Mouse (Mus musculus): Measurements from ENCODE around the gene Sstr2. TPM values are rescaled to one million over a fixed set of nuclear protein-coding genes. Genes with fewer than 3 reads are reported as not detected.

Gene Sstr2
- 0.18 TPM in 1 of 2 replicates, not detected in the other for total RNA-seq (2015)
- total RNA-seq (2017), result not detected in 2 replicates

DNA sequence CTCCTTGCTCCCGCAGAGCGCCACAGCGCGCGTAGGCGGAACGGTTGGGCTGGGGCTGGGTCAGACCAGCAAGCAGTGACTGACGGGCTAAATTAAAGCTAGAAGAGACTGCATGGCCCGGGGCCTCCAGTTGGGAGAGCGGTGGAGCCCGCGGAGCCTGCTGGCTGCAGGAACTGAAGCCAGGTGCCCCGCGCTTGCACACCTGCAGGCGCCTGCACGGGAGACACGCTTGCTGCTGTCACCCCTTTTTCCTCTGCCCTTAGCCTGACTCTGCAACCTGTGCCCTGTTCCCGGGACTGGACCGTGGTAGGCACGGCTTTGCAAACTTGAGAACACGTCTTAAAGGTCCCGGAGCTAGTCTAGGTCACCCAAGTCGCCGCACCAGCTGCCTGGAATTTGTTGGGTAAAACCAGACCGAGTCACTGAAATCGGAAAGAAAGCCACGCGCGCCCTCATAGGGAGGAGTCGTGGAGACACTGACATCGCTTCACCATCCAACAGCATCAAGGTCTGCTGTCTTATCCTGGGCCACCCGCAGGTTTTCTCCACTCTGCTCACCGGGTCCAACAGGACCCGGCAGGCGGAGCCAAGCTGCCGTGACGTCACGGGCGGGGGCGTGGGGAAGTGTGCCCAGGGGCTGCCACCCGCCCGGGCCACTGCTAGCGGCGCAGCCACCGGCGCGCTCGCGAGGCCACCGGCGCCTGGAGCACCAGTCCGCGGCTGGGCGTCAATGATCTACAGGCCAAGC, at the start of gene Sstr2:
Gene Sstr2 (plus strand): TSS at position 671 of the 748 bp plus-strand sequence.
- ATAC-seq (ENCODE audit: poor library complexity, severe bottlenecking), result peak; percentile 73

DNA sequence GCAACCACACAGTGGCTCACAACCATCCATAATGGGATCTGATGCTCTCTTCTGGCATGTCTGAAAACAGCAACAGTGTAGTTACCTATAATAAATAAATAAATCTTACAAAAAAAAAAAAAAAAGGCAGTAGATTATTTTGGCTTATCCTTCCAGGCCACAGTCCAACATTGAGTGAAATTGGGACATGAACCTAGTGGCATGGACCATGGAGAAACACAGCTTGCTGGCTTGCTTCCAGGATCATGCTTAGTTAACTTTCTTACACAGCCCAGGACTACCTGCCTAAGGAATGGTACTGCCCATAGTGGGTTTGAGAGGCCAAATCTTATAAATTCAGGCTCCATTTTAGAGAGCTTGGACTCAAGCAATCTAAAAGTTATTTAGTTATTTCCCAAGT, 47.5 kb upstream of the Sstr2 start:
- ATAC-seq (ENCODE audit: poor library complexity, severe bottlenecking), result no peak

DNA sequence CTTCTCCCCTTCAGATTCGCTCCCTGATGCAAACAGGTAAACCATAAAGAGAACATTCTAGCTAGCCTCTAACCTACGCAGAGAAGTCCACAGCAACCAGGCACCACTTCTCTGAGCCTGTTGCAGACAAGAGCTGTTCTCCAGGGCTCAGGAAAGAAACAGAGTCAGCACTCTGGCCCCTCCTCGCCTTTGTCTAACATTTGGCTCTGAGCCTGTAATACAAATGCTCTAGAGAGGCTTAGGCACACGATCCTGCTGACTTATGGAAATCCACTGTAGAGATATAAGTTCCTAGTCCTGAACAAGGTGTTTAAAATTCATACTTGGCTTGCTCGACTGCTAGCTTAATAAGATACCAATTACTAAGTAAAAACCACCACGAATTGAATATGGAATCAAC, 46.5 kb upstream of the Sstr2 start:
- ATAC-seq (ENCODE audit: poor library complexity, severe bottlenecking), result no peak

DNA sequence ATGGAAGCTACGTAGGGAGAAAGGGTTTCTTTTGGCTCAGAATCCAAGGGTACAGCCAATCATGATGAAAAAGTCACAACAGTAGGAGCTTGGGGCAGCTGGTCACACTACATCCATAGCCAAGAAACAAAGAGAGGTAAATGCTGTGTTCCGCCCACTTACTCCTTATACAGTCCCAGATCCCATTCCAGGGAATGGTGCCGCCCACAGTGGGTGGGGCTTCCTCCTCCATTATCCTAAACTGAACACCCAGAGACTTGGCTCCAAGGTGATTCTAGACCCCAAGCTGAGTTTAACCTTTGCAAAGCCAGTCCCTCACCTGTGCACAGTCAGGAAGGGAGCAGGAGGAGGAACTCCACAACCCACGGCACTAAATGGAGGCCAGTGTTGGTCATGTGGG, 41.9 kb upstream of the Sstr2 start:
- no peak for ATAC-seq (ENCODE audit: poor library complexity, severe bottlenecking)

DNA sequence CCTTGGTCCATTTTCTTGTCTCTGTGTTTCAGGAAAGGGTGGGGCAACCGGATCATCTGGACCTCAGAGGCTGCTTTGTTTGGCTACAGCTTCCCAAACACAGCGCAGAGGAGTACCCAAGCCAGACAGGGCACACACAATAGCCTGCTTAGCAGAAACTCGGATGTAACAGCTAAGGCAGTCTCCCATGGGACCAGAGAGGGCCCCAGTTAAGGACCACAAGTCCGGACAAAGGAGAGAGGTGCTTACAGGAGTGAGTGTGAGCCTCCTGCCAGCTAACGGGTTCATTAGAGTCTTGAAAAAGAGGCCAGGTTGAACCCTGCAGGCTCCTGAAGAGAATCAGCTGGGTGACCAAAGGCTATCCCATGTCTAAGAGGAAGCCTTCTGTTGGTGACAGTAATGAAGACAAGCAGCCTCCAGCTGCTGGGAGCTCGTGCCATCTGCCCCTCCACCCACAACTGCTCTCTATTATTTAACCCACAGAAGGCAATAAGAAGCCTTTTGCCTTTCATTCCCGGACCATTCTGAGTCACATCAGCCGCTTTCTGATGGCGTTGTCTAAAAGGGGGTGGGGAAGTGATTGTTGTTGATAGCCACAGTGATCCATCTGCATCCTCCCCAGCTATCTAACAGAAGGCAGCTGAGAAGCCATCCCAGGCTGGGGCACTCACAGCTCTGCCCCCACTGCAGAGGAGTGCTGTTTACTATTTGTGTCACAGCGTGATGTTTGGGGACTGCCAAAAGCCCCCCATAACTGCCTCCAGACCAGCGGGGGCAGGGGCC, 35.1 kb upstream of the Sstr2 start:
- no peak for ATAC-seq (ENCODE audit: poor library complexity, severe bottlenecking)

DNA sequence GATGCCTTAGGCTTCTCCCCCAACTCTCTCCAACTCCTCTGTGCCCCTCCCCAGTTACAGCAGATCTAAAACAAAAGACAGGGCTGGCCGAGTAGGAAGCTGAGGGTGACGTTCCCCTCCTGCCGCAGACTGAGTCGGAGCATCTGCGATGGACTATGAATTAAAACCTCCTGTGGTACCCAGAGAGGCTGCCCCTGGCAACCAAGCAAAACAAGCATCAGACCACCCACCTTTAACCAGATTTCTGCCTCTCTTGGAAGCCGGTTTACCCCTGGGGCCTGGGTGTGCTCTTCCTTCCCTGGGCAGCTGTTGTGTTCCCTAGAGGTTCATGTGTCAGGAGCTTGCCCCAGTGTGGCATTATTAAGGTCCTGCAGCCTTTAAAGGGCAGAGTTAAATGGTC, 32.7 kb upstream of the Sstr2 start:
- no peak for ATAC-seq (ENCODE audit: poor library complexity, severe bottlenecking)

DNA sequence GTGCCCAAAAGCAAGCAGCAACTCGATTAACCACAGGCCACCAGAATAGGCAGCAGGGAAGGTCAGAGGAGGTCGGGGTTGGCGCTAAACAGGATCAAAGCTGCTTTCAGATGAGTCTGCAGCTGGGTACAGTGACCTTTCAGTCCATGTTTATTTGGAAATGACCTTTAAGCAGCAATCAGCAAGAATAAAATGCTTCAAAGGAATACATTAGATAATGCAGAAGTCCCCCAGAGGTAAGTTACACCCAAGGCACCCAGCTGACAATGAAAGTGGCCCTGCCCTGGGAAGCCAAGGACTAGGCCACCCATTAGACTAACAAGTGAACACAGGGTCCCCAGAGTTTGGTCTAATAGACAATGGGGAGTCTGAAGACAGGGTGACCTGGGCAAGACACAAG, 30.2 kb upstream of the Sstr2 start:
- no peak for ATAC-seq (ENCODE audit: poor library complexity, severe bottlenecking)

DNA sequence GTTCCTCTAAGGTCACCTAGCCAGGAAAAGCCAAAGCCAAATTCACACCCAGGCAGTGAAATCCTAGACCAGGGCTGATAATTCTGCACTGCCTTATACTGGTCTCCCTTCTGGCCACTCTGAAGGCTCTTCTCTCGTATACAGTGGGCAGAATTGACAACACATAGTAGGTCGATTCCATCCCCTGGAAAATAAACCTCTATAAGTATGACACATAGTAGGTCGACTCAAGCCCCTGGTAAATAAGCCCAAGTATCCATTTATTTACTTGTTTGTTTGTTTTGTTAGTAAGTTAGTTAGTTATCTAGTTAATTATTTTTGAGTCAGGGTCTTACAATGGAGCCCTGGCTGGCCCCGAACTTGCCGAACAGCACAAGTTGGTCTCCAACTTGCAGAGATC, 24.0 kb upstream of the Sstr2 start:
- ATAC-seq (ENCODE audit: poor library complexity, severe bottlenecking), result no peak

DNA sequence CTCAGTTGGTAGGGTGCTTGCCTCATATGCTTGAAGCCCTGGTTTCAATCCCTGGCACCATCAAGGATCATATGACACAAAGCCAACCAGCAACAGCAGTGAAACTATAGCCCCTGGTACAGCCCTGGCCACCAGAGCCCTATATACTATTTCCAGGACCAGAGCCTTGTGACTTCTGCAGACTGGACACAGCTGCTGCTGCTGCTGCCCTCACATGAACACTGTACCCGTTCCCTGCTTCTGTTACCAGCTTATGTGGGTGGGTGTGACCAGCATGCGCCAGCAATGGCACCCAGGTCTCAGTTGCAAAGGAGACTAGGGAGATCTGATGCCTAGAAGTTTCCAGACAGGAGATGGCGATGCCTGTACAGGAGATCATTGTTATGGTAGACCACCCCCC, 21.5 kb upstream of the Sstr2 start:
- no peak for ATAC-seq (ENCODE audit: poor library complexity, severe bottlenecking)

DNA sequence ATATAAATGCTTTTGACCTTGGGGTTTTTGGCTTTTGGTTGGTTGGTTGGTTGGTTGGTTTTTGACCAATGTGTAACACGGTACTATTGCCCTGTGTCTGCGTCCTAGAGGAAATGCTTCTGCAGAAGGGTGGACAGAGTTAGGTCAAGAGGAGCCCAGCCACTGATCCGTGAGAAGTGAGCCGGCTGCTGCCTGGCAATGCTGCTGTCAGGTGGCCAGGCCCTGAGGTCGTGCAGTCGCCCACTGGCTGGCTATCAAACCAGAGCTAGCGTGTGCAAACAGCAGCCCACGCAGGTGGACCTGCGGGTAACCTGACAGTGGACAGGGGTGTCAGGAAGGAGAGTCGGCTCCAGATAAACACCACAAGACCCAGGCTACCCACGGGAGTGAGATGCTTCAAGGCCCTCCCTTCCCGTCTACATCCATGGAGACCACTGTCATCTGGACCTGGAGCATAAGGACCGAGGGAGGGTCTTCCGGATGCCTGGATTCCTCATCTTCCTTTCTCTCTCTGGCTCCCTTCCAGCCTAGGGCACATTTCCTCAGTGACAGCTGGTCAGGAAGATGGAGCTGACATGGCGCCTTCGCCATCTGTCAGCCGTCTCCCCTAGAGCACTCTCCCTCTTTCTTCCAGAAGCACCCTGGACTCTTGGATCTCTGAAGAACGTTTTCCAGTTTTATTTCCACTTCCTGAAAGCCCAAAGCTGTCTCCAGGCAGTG, 18.5 kb upstream of the Sstr2 start:
- no peak for ATAC-seq (ENCODE audit: poor library complexity, severe bottlenecking)

DNA sequence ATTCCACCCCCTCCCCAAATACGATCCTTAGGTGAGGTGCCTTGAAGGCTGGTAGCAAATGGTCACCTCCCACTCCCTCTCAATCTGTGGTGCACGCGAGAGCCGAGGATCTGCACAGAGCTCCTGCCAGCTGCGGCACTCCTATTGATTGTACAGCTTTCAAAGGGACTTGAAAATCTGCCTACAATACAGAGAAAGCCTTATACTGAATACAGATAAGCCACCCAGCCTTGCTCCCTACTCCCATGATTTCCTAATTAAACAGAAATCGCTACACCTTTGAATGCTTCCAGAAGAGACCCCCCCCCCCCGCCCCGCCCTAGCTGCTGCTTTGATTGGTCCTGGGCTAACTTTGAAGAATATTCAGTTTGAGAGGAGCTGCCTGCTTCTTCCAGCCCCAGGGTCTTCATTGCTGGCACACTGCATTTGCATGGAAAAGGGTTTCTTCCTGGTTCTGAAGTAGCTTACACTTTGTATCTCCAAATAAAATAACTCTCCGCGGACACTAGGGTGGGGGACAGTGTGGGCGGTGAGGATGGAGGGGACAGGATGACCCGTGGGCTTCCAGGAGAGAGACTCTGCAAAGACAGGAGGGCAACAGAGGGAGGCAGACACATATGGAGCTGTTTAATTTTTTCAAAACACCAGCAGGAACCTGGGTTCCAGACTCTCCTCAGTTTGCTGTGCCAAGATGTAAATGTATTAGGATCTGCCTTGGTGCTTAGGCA, 17.4 kb upstream of the Sstr2 start:
- ATAC-seq (ENCODE audit: poor library complexity, severe bottlenecking), result no peak

DNA sequence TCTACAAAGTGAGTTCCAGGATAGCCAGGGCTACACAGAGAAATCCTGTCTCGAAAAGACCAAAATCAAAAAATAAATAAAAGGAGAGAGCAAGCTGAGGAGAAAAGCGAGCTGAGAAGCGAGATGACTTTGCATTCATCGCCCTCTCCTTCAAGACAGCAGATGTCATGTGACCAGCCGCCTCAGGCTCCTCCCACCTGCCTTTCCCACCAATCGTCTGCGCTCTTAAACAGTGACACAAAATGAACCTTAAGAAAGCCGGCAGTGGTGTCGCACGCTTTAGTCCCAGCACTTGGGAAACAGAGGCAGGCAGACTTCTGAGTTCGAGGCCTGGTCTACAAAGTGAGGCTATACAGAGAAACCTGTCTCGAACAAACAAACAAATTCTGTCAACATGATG, 11.6 kb upstream of the Sstr2 start:
- no peak for ATAC-seq (ENCODE audit: poor library complexity, severe bottlenecking)

DNA sequence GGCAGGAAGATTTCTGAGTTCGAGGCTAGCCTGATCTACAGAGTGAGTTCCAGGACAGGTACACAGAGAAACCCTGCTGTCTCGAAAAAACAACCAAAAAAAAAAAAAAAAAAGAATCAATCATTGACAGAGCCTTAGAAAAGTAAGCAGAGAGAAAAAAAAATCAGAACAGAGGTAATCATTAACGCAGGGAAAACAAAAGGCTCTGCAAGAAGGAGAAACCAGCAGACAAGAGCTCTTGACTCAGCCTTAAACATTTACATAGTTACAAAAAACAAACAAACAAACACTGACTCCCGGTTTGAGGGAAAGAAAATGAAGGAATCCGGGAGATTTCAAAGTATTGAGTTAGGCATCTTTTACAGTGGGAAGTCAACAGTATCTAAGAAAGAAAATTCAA, 9.6 kb upstream of the Sstr2 start:
- no peak for ATAC-seq (ENCODE audit: poor library complexity, severe bottlenecking)

DNA sequence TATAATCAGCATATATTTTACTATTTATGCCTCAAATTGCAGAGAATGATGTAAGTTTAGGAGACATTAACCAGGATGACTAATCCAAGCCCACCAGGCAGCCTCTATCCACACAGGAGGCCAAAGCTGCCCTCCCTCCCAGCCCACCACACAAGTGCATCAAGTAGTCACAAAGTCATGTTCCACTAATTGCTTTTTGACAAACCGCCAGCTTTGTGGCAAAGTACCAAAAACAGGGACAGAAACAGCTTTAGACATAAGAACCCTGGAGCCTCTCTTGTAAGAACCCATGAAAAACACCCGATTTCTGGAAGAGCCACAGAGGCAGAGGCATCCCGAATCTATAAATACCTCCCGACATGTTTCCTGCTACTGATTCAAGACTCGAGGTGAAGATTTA, 8.9 kb upstream of the Sstr2 start:
- no peak for ATAC-seq (ENCODE audit: poor library complexity, severe bottlenecking)

DNA sequence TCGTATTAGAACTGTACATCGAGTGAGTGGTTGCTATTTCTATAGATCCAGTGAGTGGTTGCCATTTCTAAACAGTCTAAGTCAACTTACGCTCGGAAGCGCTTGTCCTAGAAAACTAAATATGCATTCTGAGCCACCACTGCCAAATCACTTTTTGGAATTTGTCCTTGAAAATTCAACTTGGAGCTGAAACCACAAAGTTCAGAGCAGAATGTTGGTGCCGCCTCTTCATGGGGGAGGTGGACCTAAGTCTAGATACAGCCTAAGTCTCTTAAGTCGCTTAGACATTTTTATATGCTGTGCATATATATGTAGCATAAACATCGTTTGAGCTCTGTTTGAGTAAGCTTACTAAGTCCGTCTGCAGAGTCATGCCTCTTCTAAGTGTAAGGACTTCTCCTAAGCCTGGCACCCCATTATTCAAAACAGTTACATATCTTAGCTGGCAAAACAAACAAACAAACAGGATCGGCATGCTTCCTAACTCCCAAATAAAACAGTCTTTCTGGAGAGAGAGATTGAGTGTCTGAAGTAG, 8.0 kb upstream of the Sstr2 start:
- ATAC-seq (ENCODE audit: poor library complexity, severe bottlenecking), result no peak

DNA sequence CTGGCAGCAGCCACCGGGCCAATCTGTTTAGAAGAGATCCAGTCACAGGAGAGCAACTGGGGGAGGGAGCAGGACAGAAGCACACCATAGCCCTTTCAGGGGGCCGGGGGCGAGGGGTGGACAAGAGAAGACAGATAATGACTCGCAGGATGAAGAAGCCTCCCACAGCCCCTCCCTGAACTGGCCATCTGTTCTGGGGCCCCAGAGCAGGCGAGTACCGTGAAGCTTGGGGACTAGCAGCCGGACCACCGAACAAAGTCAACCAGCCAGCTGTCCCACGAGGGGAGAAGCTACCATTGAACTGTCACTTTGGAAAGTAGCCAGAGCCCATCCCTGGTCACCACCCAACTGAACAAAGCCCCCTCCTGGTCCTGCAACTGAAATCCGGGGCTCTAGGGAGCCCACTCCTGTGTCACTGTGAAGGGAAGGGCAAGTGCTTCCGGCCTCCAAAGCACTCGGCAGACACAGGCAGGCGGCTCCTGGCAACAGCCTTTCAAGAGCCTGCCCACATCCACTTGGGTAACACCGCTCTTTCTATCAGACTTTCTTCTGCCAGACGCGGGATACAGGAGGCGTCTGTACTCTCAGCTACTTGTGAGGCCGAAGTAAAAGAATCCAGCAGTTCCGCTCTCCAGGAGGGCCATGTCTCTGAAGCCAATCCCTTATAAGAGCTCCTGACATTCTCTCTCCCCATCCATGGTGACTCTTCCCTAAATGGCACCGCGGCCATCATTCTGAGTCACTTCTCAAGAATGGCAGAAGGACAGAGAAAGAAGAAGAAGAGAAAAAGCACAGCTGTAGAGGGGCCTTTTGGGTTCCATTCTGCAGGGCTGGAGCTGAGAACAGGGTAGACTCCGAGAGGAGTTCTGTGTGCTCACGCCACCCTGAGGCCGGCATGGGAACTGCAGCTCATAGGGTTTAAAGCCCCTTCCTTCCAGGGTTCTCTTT, 7.2 kb upstream of the Sstr2 start:
- peak; percentile 90 for ATAC-seq (ENCODE audit: poor library complexity, severe bottlenecking)

DNA sequence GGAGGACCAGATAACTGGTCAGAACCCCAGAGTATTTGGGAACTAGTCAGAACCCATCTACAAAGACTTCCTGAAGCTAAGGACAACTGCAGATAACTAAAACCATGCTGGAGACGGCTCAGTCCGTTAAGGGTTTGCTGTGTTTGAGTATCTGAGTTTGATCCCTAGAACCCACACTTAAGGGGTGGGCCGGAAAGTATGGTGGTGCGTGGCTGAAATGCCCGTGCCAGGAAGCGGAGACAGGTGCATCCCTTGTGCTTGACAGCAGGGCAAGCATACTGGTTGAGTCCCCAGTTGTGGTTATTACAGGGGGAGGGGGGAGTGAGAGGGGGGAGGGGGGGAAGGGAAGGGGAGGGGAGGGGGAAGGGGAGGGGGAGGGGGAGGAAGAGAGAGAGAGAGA, 4.7 kb upstream of the Sstr2 start:
- ATAC-seq (ENCODE audit: poor library complexity, severe bottlenecking), result no peak

DNA sequence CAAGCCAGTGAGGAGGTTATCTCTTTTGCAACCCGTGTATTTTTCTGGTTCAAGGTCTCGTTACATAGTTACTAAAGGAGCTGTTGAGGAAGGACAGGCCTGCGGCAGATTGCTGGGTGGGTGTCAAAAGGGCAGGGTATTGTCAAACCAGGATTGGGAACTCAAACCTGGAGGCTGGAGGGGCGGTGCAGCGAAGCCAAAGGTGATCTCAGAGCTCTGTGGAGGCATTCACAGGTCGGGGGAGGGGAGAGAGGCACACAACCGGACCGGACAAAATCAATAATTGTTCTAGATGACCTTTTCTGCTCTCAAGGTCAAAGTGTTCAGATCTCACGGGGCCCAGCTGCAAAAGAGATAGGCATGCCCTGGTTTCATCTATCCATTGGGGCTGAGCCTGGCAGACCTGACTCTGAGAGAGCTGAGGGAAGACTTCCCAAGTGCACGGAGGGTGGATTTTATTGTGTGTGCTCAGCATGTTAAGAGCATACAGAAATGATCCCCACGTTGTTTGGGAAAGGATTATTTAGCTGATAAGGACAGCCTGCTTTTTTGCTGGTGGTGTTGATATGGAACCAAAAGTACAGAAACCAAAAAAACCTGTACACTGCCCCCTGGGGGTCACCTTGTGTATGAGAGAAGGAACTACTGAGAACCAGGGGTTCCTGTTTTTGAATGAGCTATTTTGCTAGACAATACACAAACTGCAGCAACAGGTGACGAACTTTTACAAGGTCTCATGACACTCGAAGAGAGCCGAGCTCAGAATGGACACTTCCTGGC, 1.8 kb upstream of the Sstr2 start:
- ATAC-seq (ENCODE audit: poor library complexity, severe bottlenecking), result peak; percentile 79

DNA sequence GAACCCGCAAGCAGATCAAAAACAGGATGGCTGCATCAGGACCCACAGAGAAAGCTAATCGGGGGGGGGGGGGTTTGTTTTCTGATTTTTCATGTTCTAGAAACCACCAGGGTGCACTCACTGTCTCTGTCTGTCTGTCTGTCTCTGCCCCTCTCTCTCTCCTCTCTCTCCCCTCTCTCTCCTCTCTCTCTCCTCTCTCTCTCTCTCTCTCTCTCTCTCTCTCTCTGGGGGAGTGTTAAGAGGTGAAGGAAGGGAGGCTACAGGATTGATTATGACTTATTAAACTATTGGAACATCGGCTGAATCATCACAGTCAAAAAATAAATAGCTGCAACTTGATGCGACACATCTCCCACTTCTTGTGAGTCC, 855 bp upstream of the Sstr2 start:
- no peak for ATAC-seq (ENCODE audit: poor library complexity, severe bottlenecking)

All from megakaryocyte, adult 5-6 weeks (primary cell).